Mouse (Mus musculus): ENCODE measurements at regions not wholly inside any gene's neighbourhood (a gene's known extent, or its start where the extent isn't known, plus 50 kb on each side); places are given as distances from the start of the nearest gene placed in this dataset.

GRCm38 (mm10) chr19:27148330-27148729 is 68.0 kb upstream of the Vldlr start:
- no peak for TF ChIP-seq POLR2A (IDR thresholded peaks at IDR 0.05; ENCODE audit: borderline replicate concordance, insufficient read depth, low read length)
- TF ChIP-seq CTCF (IDR thresholded peaks at IDR 0.05; ENCODE audit: borderline replicate concordance, insufficient read depth, low read depth, low read length), result no peak

Measured in cerebellum, adult 2 months (tissue).